Mouse (Mus musculus) kidney, embryonic 16.5 days (tissue): ENCODE measurements around the gene Aldh3b2. TPM values are rescaled to one million over a fixed set of nuclear protein-coding genes. Genes with fewer than 3 reads are reported as not detected.
"Not testable (repeated sequence)": the region's sequence is repeated elsewhere in the genome, so short reads cannot be mapped to it uniquely, and the experiment has no call there.

Experiments used
- ATAC-seq: fragments of 200-750 bp; cut with Nextera tagmentation; 2 replicates; pipeline ENCODE4 v1.8.0; 2017; ENCODE audit warnings: moderate TSS enrichment; ENCODE audit not compliant: low FRiP score, low TSS enrichment
- H3K27ac ChIP-seq: fragments of 300-500 bp; sonication (generic); 2 replicates; pipeline ENCODE4 v1.5.1; 2014; ENCODE audit warnings: low read length
- H3K27me3 ChIP-seq: fragments of 300-500 bp; sonication (generic); 2 replicates; pipeline ENCODE4 v1.6.1; 2014; ENCODE audit warnings: low read length, control low read depth, mixed read lengths; ENCODE audit not compliant: insufficient read depth
- H3K36me3 ChIP-seq: fragments of 300-500 bp; sonication (generic); 2 replicates; pipeline ENCODE4 v1.6.1; 2014; ENCODE audit warnings: low read length, control low read depth, mixed read lengths; ENCODE audit not compliant: insufficient read depth
- H3K4me1 ChIP-seq: fragments of 300-500 bp; sonication (generic); 2 replicates; pipeline ENCODE4 v1.6.1; 2014; ENCODE audit warnings: low read length, control low read depth, mixed read lengths; ENCODE audit not compliant: insufficient read depth
- H3K4me2 ChIP-seq: fragments of 300-500 bp; sonication (generic); replicated peaks from 2 replicates; pipeline ENCODE4 v1.6.1; 2014; ENCODE audit warnings: low read depth, low read length
- H3K4me3 ChIP-seq: fragments of 300-500 bp; sonication (generic); 2 replicates; pipeline ENCODE4 v1.5.1; 2014; ENCODE audit warnings: mild to moderate bottlenecking, low read length
- H3K9ac ChIP-seq: fragments of 300-500 bp; sonication (generic); replicated peaks from 2 replicates; pipeline ENCODE4 v1.6.1; 2014; ENCODE audit warnings: low read length
- H3K9me3 ChIP-seq: fragments of 300-500 bp; sonication (generic); 2 replicates; pipeline ENCODE4 v1.6.1; 2016; ENCODE audit warnings: low read length, control low read depth
- WGBS: fragments of 180-500 bp; shearing (Covaris S2); extraction: QIAGEN DNeasy Blood & Tissue Kit; methylation state at CpG from one replicate; pipeline ENCODE4 v1.1.7; 2014; 5-methylcytosine and 5-hydroxymethylcytosine counted together
- polyA plus RNA-seq: library from polyadenylated mRNA; unstranded; fragments of >200 nt; fragmentation: Nextera tagmentation; extraction: Ambion mirVana; gene quantifications from 2 replicates; pipeline ENCODE4 v1.2.1, GENCODE M21; 2015

Aldh3b2 gene
- polyA plus RNA-seq, 1 experiment from 2014 or later, result 5.1 TPM

DNA sequence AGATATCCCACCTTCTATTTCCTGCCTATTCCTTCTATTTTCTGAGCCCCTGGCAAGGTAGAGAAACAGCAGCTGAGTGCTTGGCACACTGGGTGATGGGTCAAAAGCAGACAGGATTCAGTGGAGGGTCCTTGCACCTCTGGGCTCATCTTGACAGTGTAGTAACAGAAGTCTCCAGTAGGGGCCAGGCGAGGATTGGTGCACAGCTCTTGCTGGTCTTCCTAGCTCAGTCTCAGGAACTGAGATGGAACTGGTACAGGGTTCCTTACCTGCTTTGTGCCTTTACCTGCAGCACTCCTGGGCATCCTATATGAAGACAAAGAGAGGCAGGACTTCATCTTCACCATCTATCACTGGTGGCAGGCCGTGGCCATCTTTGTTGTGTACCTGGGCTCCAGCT is 25.4 kb upstream of the Aldh3b2 start:
- peak; percentile 72; the same call in 1 of the 2 replicates for ATAC-seq
- Histone ChIP-seq H3K4me2 (no peak overlapping the region), H3K27me3 (no peaks in the 10 kb centered on the region), H3K4me3 (no peak overlapping the region), H3K9ac (no peak overlapping the region), H3K36me3 (no peaks in the 10 kb centered on the region), H3K27ac (no peak overlapping the region), H3K4me1 (peaks cover 6% of the 10 kb centered on the region), H3K9me3 (no peaks in the 10 kb centered on the region)
- 15% methylated on average over 2 of the region's 2 CpGs for WGBS

- no peaks in the 10 kb centered on the region for H3K27me3 ChIP-seq
- 85% methylated on average over 3 of the region's 3 CpGs for WGBS
Observed at GRCm38 (mm10) chr19:3947813-3948212, 24.3 kb upstream of the Aldh3b2 start.

GRCm38 (mm10) chr19:3948546-3948945 is 23.6 kb upstream of the Aldh3b2 start:
- H3K4me3 ChIP-seq, result no peak overlapping the region
- no peak overlapping the region for H3K9ac ChIP-seq
- no peaks in the 10 kb centered on the region for H3K27me3 ChIP-seq
- no peak overlapping the region for H3K27ac ChIP-seq
- no peak for ATAC-seq
- H3K4me2 ChIP-seq, result no peak overlapping the region
- WGBS, result 68% methylated on average over 14 of the region's 14 CpGs
- H3K4me1 ChIP-seq, result peaks cover 4% of the 10 kb centered on the region; the same call in 1 of the 2 replicates
- H3K36me3 ChIP-seq, result no peaks in the 10 kb centered on the region
- H3K9me3 ChIP-seq, result no peaks in the 10 kb centered on the region

More at GRCm38 (mm10) chr19:3947813-3948212, 24.3 kb upstream of the Aldh3b2 start:
- H3K4me3 ChIP-seq, result no peak overlapping the region
- no peaks in the 10 kb centered on the region for H3K9me3 ChIP-seq
- ATAC-seq, result no peak
- no peaks in the 10 kb centered on the region for H3K36me3 ChIP-seq
- H3K9ac ChIP-seq, result no peak overlapping the region
- H3K4me1 ChIP-seq, result peaks cover 6% of the 10 kb centered on the region
- H3K27ac ChIP-seq, result no peak overlapping the region
- no peak overlapping the region for H3K4me2 ChIP-seq

GRCm38 (mm10) chr19:3950331-3950730 is 21.8 kb upstream of the Aldh3b2 start:
- Histone ChIP-seq H3K4me1 (peaks cover 11% of the 10 kb centered on the region; the same call in 1 of the 2 replicates), H3K4me2 (no peak overlapping the region), H3K9ac (no peak overlapping the region), H3K27me3 (no peaks in the 10 kb centered on the region), H3K9me3 (no peaks in the 10 kb centered on the region), H3K4me3 (no peak overlapping the region), H3K36me3 (no peaks in the 10 kb centered on the region), H3K27ac (no peak overlapping the region)
- no peak for ATAC-seq
- WGBS, result 67% methylated on average over 3 of the region's 3 CpGs

GRCm38 (mm10) chr19:3951461-3951860 is 20.7 kb upstream of the Aldh3b2 start:
- no peak for ATAC-seq
- no peak overlapping the region for H3K27ac ChIP-seq
- H3K4me1 ChIP-seq, result peaks cover 8% of the 10 kb centered on the region; the same call in 1 of the 2 replicates
- no peaks in the 10 kb centered on the region for H3K36me3 ChIP-seq
- no peaks in the 10 kb centered on the region for H3K9me3 ChIP-seq
- no peak overlapping the region for H3K4me3 ChIP-seq
- no peaks in the 10 kb centered on the region for H3K27me3 ChIP-seq
- no peak overlapping the region for H3K9ac ChIP-seq
- no peak overlapping the region for H3K4me2 ChIP-seq

GRCm38 (mm10) chr19:3952099-3952498 is 20.0 kb upstream of the Aldh3b2 start:
- Histone ChIP-seq H3K36me3 (no peaks in the 10 kb centered on the region), H3K9ac (no peak overlapping the region), H3K27ac (no peak overlapping the region), H3K9me3 (no peaks in the 10 kb centered on the region), H3K4me2 (no peak overlapping the region), H3K27me3 (no peaks in the 10 kb centered on the region), H3K4me1 (peaks cover 10% of the 10 kb centered on the region; the same call in 1 of the 2 replicates), H3K4me3 (no peak overlapping the region)
- WGBS, result 66% methylated on average over 1 of the region's 1 CpGs
- ATAC-seq, result no peak

DNA sequence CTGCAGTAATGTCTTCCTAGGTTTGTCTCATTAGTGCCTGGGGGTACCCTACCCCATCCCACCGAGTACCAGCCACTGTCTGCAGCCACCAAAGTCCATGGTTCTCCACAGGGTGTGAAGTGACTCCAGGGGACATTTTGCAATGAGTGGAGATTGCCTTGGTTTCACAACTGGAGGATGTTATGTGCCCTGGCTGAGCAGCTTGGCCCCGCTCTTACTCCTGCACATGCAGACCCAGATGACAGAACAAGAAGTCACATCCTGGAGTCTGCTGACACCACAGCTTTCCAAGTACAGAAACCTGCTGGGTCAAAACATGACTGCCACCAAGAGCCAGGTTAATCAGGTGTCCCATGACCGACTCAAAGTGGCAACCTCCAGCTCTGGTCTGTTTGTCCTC is 17.1 kb upstream of the Aldh3b2 start:
- Histone ChIP-seq H3K36me3 (no peaks in the 10 kb centered on the region), H3K27me3 (no peaks in the 10 kb centered on the region), H3K4me1 (peaks cover 10% of the 10 kb centered on the region; the same call in 1 of the 2 replicates), H3K9ac (no peak overlapping the region), H3K27ac (no peak overlapping the region), H3K9me3 (no peaks in the 10 kb centered on the region), H3K4me2 (no peak overlapping the region), H3K4me3 (no peak overlapping the region)
- 59% methylated on average over 3 of the region's 3 CpGs for WGBS
- ATAC-seq, result no peak

DNA sequence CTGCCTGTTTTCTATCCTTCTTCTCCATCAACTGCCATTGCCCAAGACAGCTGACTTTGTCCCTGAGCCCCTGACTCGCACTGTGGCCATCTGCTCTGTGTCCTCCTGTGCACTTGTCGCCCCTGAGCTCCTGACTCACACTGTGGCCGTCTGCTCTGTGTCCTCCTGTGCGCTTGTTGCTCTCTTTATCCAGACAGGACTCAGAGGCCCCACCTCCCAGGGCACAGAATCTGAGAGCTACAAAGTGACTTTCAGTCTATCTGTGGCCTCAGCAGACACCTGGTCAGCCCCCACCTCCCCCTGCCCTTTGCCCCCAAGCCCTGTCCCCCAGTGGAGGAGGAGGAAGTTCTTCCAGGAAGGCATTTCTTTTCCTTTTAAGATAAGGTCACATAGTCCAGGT is 16.3 kb upstream of the Aldh3b2 start:
- H3K27me3 ChIP-seq, result no peaks in the 10 kb centered on the region
- no peak overlapping the region for H3K4me2 ChIP-seq
- no peak overlapping the region for H3K9ac ChIP-seq
- no peak overlapping the region for H3K4me3 ChIP-seq
- H3K36me3 ChIP-seq, result no peaks in the 10 kb centered on the region
- no peak overlapping the region for H3K27ac ChIP-seq
- 0 out of 2 replicates have a peak, but pooled peaks cover 3% of the 10 kb centered on the region for H3K9me3 ChIP-seq
- WGBS, result 53% methylated on average over 4 of the region's 4 CpGs
- peaks cover 10% of the 10 kb centered on the region; the same call in 1 of the 2 replicates for H3K4me1 ChIP-seq
- 0 out of 2 replicates have a peak, but pooled peaks have one; percentile 35 for ATAC-seq

DNA sequence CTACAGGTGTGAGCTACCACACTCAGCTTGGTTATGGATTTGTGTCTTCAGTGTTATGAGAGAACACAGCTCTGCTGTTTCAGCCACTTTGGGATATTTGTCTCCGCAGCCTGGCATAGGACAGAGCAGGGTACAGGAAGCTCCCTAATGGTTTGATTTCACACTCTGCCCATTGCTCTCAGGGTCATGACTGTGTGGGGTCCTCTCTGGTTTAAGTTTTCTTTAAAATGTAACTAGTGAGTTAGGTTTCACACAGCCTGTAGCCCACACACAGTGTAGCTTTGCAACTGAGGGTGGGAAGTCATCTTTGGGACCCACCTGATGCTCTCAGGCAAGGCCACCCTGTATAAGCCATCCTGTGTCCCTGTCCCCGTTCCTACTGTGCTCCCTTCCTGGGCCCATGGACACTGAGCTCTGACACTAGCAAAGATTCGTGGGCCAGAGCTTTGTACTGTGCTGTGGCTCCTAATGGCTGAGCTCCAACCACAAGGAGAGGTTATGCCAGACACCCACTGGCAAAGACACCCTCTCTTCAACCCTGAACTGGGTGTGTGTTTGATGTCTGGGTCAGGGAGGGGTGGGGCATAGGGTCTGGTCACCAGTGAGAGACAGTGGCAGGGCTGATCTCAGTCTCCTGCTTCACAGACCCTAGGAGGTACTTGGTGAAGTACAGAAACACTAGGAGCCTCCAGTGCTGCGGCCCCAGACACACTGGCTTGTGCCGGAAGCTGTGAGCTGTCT is 14.7 kb upstream of the Aldh3b2 start:
- 70% methylated on average over 5 of the region's 5 CpGs for WGBS
- H3K9ac ChIP-seq, H3K4me2 ChIP-seq, H3K27ac ChIP-seq, H3K4me1 ChIP-seq, H3K36me3 ChIP-seq, H3K4me3 ChIP-seq, H3K9me3 ChIP-seq, H3K27me3 ChIP-seq: not testable (repeated sequence)
- peak; percentile 78 for ATAC-seq

- peaks cover 10% of the 10 kb centered on the region; the same call in 1 of the 2 replicates for H3K4me1 ChIP-seq
- H3K4me3 ChIP-seq, result no peak within 1 kb of the TSS
- H3K4me2 ChIP-seq, result no peak within 1 kb of the TSS
- H3K27ac ChIP-seq, result no peak within 1 kb of the TSS
- no peaks in the 10 kb centered on the region for H3K36me3 ChIP-seq
- no peaks in the 10 kb centered on the region for H3K27me3 ChIP-seq
- ATAC-seq, result no peak
- 77% methylated on average over 4 of the region's 4 CpGs for WGBS
- H3K9me3 ChIP-seq, result 0 out of 2 replicates have a peak, but pooled peaks cover 3% of the 10 kb centered on the region
- no peak within 1 kb of the TSS for H3K9ac ChIP-seq
Observed at GRCm38 (mm10) chr19:3958470-3958869, 13.7 kb upstream of the Aldh3b2 start, which contains the start of gene Aldh3b3. Aldh3b3 (plus strand) TSS chr19:3958645.
